Mouse (Mus musculus) cerebellum, adult 2 months (tissue): ENCODE measurements around the gene Myoc. TPM values are rescaled to one million over a fixed set of nuclear protein-coding genes. Genes with fewer than 3 reads are reported as not detected.

Experiments used
- DNase-seq, 2 experiments: peaks; one replicate each; pipeline ENCODE4 v3.0.0; 2021
- H3K27ac ChIP-seq: fragments of 200-500 bp; 2 replicates; pipeline ENCODE4 v1.5.1; 2012; ENCODE audit warnings: low read length, control low read depth, inconsistent platforms; ENCODE audit not compliant: insufficient read depth
- H3K27me3 ChIP-seq: fragments of 200-500 bp; 2 replicates; pipeline ENCODE4 v1.6.1; 2012; ENCODE audit warnings: inconsistent platforms, mild to moderate bottlenecking, low read length, moderate library complexity; ENCODE audit not compliant: control insufficient read depth, insufficient read depth
- H3K4me1 ChIP-seq: fragments of 200-500 bp; 2 replicates; pipeline ENCODE4 v1.6.1; 2011; ENCODE audit warnings: low read length; ENCODE audit not compliant: control insufficient read depth, insufficient read depth
- H3K4me3 ChIP-seq: fragments of 200-500 bp; replicated peaks from 2 replicates; pipeline ENCODE3; 2011; ENCODE audit warnings: mild to moderate bottlenecking, low read depth, low read length, control low read depth; ENCODE audit not compliant: insufficient read depth
- CTCF ChIP-seq: fragments of 200-500 bp; IDR thresholded peaks from 2 replicates; pipeline ENCODE4 v1.5.1; 2011; ENCODE audit warnings: low read depth, mild to moderate bottlenecking, control low read depth, low read length, moderate library complexity, borderline replicate concordance; ENCODE audit not compliant: insufficient read depth
- POLR2A ChIP-seq: fragments of 200-500 bp; IDR thresholded peaks from 2 replicates; pipeline ENCODE4 v1.6.1; 2011; ENCODE audit warnings: low read length, control low read depth, borderline replicate concordance; ENCODE audit not compliant: insufficient read depth
- WGBS: fragments of 180-500 bp; shearing (Covaris S2); methylation state at CpG from one replicate; pipeline ENCODE4 v1.1.7; 2018; 5-methylcytosine and 5-hydroxymethylcytosine counted together
- polyA plus RNA-seq: library from polyadenylated mRNA; depleted of rRNA; stranded (reverse); fragments of >200 nt; gene quantifications from 2 replicates; pipeline ENCODE4 v1.2.3, GENCODE M21; 2012

Gene Myoc
- polyA plus RNA-seq, 1 experiment: 5.1 TPM

DNA sequence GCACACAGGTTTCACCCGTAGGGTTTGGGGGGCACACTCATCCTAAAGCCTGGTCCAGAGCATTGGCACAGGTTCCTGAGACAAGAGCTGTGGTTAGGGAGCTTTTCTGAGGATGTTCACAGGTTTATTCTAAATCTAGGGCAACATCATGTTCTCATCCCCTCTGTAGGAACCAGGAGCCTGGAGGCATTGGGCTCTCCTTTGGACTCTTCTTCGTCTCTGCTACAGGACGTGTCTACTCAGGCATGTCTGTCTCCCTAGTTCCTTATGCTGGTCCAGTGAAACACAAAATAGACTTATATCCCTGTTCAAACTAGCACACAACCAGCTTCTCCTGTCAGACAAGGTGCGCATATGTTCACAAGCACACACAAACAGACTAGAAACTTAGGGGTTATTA, 420 bp upstream of the Myoc start:
- DNase-seq: no peak
- peaks cover 14% of the 10 kb centered on the region for H3K4me1 ChIP-seq
- H3K27me3 ChIP-seq: no peaks in the 10 kb centered on the region; the same call in 1 of the 2 replicates
- TF ChIP-seq POLR2A: no peak
- WGBS: 80% methylated on average over 4 of the region's 4 CpGs
- H3K27ac ChIP-seq: no peak overlapping the region
- H3K4me3 ChIP-seq: no peak overlapping the region

GRCm38 (mm10) chr1:162639861-162640260, 906 bp downstream of the Myoc start:
- H3K27ac ChIP-seq: no peak overlapping the region
- no peaks in the 10 kb centered on the region; the same call in 1 of the 2 replicates for H3K27me3 ChIP-seq
- no peak for DNase-seq
- TF ChIP-seq POLR2A (no peak), CTCF (no peak)
- peaks cover 19% of the 10 kb centered on the region for H3K4me1 ChIP-seq
- 83% methylated on average over 1 of the region's 1 CpGs for WGBS
- H3K4me3 ChIP-seq: no peak overlapping the region

- Histone ChIP-seq H3K4me3 (no peak overlapping the region), H3K27ac (no peak overlapping the region), H3K27me3 (no peaks in the 10 kb centered on the region; the same call in 1 of the 2 replicates), H3K4me1 (peaks cover 8% of the 10 kb centered on the region)
- TF ChIP-seq POLR2A (no peak), CTCF (no peak)
- peak in 1 of 2 experiments; percentile 18 for DNase-seq
- 66% methylated on average over 3 of the region's 3 CpGs for WGBS
These were observed 3.6 kb downstream of the Myoc start for GRCm38 (mm10) chr1:162642591-162642990.

DNA sequence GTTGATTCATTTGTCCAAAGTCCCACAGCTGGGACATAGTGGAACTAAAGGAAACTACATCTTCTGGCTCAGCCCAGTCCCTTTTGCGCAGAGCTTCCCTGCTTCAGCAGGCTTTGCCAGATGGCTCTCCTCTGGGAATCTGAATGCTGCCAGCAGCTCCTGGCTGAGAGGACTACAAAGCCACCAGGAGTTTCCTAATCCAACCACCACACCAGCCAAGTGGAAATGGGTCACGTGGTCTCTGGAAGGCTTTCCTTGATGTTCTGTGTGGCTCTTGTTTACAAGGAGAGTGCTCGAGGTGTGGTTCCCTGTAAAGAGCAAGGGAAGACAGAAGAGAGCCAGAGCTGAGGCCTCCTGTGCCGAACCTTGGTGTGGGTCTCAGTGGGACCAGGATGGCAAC, 4.8 kb downstream of the Myoc start:
- 11% methylated on average over 4 of the region's 4 CpGs for WGBS
- no peak for TF ChIP-seq CTCF
- TF ChIP-seq POLR2A: no peak
- no peaks in the 10 kb centered on the region; the same call in 1 of the 2 replicates for H3K27me3 ChIP-seq
- H3K27ac ChIP-seq: no peak overlapping the region
- DNase-seq: peak; percentile 81 to 91
- H3K4me3 ChIP-seq: no peak overlapping the region
- peaks cover 8% of the 10 kb centered on the region for H3K4me1 ChIP-seq

DNA sequence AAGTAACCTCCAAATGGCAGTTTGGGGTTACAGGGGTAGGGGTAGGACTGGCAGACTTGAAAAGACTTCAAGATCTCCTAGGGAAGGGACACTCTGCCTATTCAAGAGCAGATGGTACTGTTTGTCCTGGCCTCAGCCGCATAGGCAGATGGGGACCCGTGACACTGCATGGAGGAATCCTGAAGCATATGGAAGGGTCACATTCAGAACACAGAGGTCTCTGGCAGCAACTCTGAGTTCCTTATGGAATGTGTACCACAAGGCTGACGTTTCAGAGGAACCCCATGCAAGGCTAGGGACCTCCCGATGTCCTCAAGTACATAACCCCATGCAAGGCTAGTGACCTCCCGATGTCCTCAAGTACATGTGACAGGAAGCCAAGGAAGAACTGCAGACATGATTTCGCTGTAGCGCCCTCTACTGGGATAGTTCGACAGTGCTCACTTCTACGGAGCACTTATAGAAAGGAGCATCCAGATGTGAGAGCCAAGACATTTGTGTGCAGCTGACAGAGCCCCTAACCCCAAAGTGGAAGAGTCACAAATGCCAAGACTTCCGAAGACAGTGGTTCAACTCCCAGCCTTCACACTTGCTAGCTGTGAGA, 7.2 kb downstream of the Myoc start:
- 52% methylated on average over 10 of the region's 10 CpGs for WGBS
- DNase-seq: peak; percentile 33 to 50
- Histone ChIP-seq H3K27me3 (no peaks in the 10 kb centered on the region), H3K4me3 (no peak overlapping the region), H3K27ac (no peak overlapping the region), H3K4me1 (peaks cover 8% of the 10 kb centered on the region)
- TF ChIP-seq CTCF (0 out of 2 replicates have a peak, but pooled peaks have one; percentile 14), POLR2A (no peak)

- WGBS: 86% methylated on average over 14 of the region's 14 CpGs
- H3K4me1 ChIP-seq: peaks cover 8% of the 10 kb centered on the region
- no peak for TF ChIP-seq CTCF
- no peak for TF ChIP-seq POLR2A
- H3K27ac ChIP-seq: no peak overlapping the region
- no peaks in the 10 kb centered on the region for H3K27me3 ChIP-seq
- no peak for DNase-seq
- no peak overlapping the region for H3K4me3 ChIP-seq
These were observed 9.5 kb downstream of the Myoc start for GRCm38 (mm10) chr1:162648416-162648815.

DNA sequence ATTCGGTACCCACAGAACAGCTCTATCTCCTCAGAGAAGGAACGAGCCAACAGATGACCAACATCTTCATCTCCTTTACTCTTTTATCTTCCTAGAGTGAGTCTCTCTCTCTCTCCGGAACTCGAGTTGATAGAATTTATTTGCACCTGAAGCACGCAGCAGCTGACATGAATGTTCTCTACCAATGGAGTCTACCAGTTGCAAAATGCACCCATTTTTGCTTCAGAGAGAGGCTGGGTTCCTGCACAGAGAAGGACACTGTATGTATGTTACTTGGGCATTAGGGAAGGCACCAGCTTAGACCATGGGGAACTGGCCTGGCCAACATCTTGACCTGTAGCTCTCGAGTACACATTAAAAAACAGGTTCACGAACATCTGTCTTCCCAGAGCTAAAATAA, 19.2 kb downstream of the Myoc start, which contains the start of gene Myocos:
TSS of gene Myocos (minus strand) at position 101 of the 400 bp plus-strand sequence.
- H3K4me1 ChIP-seq: no peaks in the 10 kb centered on the region
- 93% methylated on average over 7 of the region's 7 CpGs for WGBS

GRCm38 (mm10) chr1:162660276-162660860, 21.4 kb downstream of the Myoc start:
- WGBS: 83% methylated on average over 11 of the region's 11 CpGs
- TF ChIP-seq CTCF: no peak
- no peak for TF ChIP-seq POLR2A
- DNase-seq: no peak
- Histone ChIP-seq H3K4me3 (no peak overlapping the region), H3K27me3 (no peaks in the 10 kb centered on the region), H3K4me1 (no peaks in the 10 kb centered on the region), H3K27ac (no peak overlapping the region)

More for the DNA sequence above, 19.2 kb downstream of the Myoc start, which contains the start of gene Myocos:
- no peak within 1 kb of the TSS for H3K27ac ChIP-seq
- DNase-seq: no peak
- TF ChIP-seq POLR2A: no peak
- no peak for TF ChIP-seq CTCF
- H3K4me3 ChIP-seq: no peak within 1 kb of the TSS
- no peaks in the 10 kb centered on the region for H3K27me3 ChIP-seq
